Mouse (Mus musculus): ENCODE data around the gene Dzip3.

DNA sequence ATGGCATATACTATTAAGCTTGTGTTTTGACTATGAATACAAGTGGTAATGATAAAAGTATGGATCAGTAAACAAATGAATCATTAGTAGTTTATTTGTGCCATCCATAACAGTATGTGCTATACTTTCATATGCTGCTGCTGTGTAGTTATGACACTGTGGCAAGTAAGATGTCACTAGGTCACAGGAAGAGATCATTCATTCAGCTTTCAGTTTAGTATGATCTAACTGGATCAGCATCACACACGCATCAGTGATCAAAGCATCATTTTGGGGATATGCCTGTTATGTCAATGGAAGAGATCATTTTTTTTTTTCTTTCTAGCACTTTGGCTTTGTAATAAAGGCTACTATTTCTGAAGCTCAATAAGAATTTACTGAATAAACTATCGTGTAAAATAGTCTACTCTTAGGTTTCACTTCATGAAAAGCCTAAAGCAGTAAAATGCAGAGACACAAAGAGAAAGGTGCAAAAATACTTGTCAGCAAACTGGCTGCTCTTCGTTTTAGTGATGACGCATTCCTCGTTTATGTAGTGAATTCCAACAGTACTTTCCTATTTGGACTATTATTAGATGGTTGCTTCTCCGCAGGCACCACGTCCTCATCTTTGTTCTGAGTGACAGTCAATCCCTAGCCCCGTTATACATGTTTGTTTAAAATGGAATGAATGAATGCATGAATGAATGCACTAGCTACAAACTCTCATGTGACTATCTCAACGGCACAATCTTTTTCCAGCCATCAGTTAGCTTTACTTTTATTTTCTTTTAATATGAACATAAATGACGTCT is 1.3 kb downstream of the Dzip3 start:
- no peak for TF ChIP-seq POLR2A (IDR thresholded peaks at IDR 0.05; ENCODE audit: insufficient read depth, low read depth, low read length)
- no peak for TF ChIP-seq CTCF (IDR thresholded peaks at IDR 0.05)
- TF ChIP-seq EP300 (IDR thresholded peaks at IDR 0.05; ENCODE audit: insufficient read depth, low read depth, low read length), result no peak

All from heart, adult 2 months (tissue).